Mouse (Mus musculus): ENCODE results near the gene Slc7a11. TPM values are rescaled to one million over a fixed set of nuclear protein-coding genes. Genes with fewer than 3 reads are reported as not detected.

Slc7a11 gene
- total RNA-seq, 2 experiments from 2014 or later, result 0.03 to 0.08 TPM

DNA sequence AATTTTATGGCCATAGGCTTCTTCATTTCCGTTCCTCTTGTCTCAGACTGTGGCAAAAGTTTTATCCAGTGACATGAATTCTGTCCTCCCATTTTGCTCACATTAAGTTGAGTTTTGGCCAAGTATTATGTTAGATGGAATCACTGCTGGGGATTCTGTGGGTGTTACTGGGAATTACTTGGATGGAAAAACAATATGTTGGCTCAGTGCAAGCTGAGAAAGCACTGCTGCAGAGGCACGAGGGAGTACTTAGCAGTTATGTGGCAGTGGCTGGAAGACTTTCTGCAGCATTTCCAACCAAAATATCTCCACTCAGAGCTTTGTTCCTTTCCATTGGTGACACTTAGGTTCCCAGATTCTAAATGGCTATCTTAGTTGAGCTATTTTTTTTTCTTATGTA is 556.1 kb downstream of the Slc7a11 start:
- no peak for DNase-seq
- intact Hi-C loops (cut with DNase I), result no loop called here

DNA sequence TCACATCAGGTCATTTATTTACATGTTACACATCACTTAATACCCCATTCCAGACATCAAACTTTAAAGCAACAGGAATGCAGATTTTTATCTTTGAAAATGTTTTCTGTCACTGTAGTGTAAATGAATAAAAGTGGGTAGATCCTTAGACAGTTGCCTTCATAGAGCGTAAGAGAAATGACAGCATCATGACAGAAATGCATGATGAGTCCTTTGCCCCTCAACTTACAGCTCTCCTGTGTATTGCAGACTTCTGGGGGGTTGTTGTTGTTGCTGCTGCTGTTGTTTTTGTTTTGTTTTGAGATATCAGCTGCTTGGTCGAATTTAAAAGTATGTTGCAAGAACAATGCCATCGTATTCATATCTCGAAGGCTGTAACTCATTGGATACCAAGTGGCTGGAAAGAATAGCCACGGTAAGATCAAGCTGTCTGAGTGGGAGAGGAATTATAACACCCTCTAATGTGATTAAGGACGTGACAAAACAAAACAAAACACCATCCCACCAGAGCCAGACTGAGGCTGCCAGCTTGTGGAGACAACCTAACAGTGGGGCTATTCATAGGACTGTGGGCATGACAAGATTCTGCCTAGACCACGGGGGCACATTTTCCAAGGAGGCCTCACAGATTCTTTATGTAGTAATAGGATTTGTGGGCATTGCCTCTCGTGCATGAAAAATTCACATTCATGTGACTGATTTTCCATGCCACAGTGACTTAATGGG is 557.0 kb downstream of the Slc7a11 start:
- no peak for DNase-seq
- intact Hi-C loops (cut with DNase I), result no loop called here

DNA sequence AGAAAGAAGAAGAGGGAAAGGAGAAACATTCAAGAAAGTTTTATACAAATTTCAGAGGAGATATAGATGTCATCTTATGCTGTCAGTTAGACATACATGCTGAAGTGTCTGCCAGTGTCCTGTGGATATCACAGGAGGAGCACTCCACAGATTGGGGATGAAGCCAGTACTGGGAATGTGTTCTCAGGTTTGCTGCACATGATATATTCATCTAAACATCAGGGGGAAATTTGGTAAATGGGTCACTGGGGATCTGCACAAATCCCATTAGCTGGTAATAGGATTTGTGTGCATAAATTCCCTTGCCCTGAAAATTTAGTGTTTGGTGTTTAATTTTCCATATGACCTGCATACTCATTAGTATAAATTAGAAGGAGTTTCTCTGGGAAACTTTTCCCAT is 562.9 kb downstream of the Slc7a11 start:
- intact Hi-C loops (cut with DNase I), result no loop called here
- no peak for DNase-seq

DNA sequence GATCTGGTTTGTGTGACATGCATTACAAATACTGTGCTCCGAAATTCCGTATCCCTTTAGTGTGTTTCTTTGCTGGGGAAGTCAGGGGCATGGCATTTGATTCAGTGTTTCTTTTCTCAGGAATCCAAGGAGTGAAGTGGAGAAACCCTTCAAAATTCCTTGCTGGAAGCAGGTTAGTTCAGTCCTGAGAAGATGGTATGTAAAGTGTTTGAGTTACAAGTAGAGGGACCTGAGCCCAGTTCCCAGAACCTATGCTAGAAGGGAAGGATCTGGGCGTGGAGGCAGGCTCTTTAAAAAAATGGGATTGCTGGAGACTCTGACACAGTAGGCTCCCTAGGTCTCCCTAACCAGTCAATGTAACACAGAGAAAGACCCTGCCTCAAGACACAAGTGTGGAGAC is 572.6 kb downstream of the Slc7a11 start:
- intact Hi-C loops (cut with DNase I), result no loop called here
- no peak for DNase-seq

DNA sequence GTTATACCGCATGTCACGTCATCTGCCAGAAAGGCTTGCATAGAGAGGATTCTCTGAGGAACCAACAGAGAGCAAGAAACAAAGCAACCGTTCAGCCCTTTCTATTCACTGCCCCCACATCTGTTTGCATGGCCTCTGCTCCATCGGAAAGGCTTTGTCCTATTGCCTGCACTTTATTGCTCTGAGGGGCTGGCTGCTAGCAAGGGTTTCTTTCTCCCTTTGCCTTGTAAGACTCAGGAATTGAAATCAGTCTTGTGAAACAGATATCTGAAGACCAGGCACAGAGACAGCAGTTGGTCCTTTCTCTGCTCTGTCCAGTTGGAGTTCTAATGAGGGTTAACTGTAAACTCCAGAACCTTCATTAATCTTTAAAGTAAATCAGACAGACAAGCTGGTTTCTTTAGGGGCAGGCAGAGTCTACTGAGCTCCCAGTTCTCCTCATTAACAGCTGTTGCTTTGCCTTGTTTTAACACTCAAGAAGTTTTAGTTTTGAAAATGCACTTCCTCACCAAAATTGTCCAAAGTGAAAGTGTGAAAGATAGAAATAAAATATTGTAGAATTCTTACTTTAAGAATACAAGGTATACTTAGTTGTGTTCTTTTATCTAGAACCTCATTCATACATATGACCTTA is 575.3 kb downstream of the Slc7a11 start:
- intact Hi-C loops (cut with DNase I), result no loop called here
- DNase-seq, result no peak

DNA sequence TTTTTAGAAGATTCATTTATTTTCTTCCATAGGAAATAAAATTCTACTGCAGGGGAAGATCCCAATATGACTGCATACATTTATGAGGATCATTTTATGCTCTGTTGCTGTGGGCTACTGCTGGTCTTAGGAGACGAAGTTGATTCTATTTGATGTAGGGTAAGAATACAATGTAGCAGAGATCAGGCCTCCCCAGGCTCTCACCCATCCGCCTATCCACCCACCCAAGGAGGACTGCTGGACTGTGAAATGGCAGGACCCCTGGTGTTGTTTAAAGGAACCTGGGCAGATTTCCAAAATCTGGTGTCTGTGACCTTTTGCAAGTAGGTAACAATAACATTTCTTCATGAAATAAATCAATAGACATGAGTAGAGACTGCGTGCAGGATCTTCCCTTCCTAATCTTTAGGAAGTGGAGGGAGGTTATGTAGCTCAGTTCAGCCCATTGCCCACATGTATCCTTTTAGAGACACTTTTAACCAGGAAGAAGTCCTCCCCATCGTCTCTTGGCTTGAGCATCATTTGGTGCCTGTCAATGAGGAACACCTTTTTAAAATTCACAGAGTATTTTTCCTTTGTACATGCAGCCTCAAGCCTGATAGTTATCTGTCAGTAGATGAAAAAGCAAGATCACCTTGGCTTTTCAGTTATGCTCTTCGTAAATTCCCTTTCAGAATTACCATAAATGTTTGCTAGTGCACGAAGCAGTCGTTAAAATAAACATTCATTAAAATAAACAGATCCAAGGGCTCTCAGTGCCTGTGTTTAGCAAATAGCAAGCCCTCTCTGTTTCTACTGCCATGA is 576.1 kb downstream of the Slc7a11 start:
- no peak for DNase-seq
- intact Hi-C loops (cut with DNase I), result no loop called here

DNA sequence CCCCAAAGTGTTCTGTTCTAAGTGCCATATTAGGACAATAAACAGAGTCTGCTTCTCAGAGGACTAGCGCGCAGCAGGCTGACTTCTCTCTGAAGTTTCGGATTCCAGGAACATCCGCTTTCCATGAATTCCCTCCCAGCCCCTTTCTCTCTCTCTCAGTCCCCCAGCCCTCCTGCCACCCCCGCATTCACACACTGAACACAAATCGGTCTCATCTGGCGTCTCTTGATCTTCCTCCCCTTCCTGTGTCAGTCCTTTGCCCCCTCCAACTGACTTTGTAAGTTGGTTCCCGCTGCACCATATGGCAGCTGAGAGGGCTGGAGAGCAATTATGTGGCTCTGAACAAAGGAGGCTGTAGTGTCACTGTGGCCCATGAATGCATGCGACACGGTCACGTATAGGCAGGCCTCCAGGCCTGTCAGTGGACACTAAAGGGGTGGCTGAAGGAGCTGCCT is 577.3 kb downstream of the Slc7a11 start:
- intact Hi-C loops (cut with DNase I), result no loop called here
- DNase-seq, result no peak

DNA sequence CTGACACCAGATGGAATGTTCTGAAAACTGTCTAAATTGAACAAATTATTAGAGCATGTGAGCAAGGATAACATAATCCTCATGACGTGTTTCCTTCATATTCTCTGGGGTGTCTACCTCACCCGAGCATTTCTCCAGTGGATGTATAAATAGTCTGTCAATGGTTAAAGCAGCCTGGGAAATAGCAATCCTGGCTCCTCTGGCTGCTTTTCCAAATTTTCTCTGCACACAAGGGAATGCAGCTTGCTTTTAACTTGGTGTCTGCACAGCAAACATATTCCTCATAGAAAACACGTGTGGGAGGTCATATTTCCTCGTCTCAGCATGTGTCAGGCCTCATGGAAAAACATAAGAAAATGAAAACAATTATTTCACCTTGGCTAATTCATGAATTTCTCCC is 586.6 kb downstream of the Slc7a11 start:
- DNase-seq, result no peak
- intact Hi-C loops (cut with DNase I), result no loop called here

DNA sequence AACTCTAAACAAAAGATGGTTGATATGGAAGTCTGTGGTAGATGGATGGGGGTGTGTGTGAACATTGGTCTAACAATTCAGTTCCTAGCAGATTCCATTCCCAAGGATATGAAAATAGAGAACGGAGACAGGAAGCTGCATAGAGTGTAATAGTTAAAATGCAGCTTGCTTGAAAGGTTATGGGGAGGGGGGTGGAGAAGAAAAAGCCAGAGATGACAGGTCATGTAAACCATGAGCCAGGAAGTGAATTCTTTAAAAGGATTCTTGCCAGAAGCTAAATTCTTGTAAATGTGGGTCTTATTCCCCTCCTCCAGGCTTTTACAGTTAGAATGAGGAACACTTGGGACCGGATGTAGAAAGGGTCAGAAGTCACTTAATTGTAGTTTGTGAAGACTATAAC is 589.1 kb downstream of the Slc7a11 start:
- intact Hi-C loops (cut with DNase I), result no loop called here
- DNase-seq, result no peak

DNA sequence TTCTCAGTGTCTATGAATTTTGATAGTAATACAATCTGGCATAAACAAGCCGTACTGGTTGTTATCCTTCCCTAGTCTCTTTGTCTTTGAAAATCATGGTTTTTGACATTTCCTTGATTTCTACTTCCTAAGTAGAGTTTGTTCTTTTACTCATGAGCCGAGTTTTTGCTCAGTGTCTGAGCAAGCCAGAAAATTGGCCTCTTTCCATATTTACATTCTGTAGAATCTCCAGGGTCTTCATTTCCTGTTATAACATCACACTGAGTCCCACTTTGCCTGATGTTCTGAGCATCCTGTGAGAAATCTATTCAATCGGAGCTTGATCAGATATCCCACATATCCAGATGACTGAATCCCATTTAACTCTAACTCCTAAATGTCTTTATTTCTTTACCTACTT is 600.4 kb downstream of the Slc7a11 start:
- intact Hi-C loops (cut with DNase I), result no loop called here
- DNase-seq, result no peak
